Mouse (Mus musculus): Measurements from ENCODE around the gene Timm10b.

DNA sequence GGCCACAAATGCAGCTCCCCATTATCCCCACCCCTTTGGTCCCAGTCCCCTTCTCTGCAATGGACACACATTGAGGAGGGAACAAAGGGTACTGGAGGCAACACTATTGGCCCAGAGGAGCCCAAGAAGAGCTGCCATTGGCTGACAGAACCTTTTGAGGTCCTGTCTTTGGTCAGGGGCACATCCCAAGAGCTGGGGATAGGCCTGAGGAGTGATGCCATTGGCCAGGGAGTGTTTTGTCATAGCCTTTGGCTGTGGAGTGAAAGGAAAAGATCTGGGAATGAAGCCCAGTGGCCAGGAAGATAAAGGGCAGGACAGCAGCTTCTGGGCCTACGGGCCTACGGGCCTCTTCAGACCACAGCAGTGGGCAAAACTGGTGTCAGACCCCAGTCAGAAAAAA lies 4.1 kb upstream of the Timm10b start:
- no peak for TF ChIP-seq CTCF (IDR thresholded peaks at IDR 0.05; ENCODE audit: extremely low read depth, insufficient read depth, low read length)
- TF ChIP-seq POLR2A (IDR thresholded peaks at IDR 0.05; ENCODE audit: extremely low read depth, insufficient read depth, low read length): no peak
